Mouse (Mus musculus) G1E (cell line): ENCODE data around the gene Bmi1.

ENCODE experiments used
- CTCF ChIP-seq: IDR thresholded peaks from 2 replicates; pipeline ENCODE4 v1.5.1; 2012; ENCODE audit warnings: low read depth, low read length, inconsistent platforms, mixed read lengths
- GATA1 ChIP-seq: IDR thresholded peaks from 2 replicates; pipeline ENCODE4 v1.6.1; 2012; ENCODE audit warnings: borderline replicate concordance, low read length, inconsistent platforms, mixed read lengths
- GATA2 ChIP-seq: IDR thresholded peaks from 2 replicates; pipeline ENCODE4 v1.6.1; 2012; ENCODE audit warnings: low read depth, low read length, inconsistent platforms, borderline replicate concordance
- POLR2AphosphoS5 ChIP-seq: IDR thresholded peaks from 2 replicates; pipeline ENCODE4 v1.6.1; 2012; ENCODE audit warnings: low read depth, low read length, inconsistent platforms; ENCODE audit not compliant: insufficient replicate concordance
- TAL1 ChIP-seq: conservative IDR thresholded peaks from 2 replicates; pipeline ENCODE4 v1.6.1; 2012; ENCODE audit warnings: low read depth, low read length, inconsistent platforms, mixed read lengths

- TF ChIP-seq CTCF (no peak), GATA1 (no peak), GATA2 (no peak), POLR2AphosphoS5 (no peak), TAL1 (no peak)
Measured at GRCm38 (mm10) chr2:18648563-18648962, 28.3 kb upstream of the Bmi1 start.
